Mouse (Mus musculus) olfactory bulb, adult 2 months (tissue): ENCODE results near the gene Higd2a.

Source experiments
- CTCF ChIP-seq: fragments of 200-500 bp; IDR thresholded peaks from 2 replicates; pipeline ENCODE4 v1.5.1; 2012; ENCODE audit warnings: low read depth, mild to moderate bottlenecking, low read length, moderate library complexity; ENCODE audit not compliant: insufficient read depth
- POLR2A ChIP-seq: fragments of 200-500 bp; IDR thresholded peaks from 2 replicates; pipeline ENCODE4 v1.6.1; 2012; ENCODE audit warnings: mild to moderate bottlenecking, low read depth, low read length, moderate library complexity; ENCODE audit not compliant: insufficient read depth

DNA sequence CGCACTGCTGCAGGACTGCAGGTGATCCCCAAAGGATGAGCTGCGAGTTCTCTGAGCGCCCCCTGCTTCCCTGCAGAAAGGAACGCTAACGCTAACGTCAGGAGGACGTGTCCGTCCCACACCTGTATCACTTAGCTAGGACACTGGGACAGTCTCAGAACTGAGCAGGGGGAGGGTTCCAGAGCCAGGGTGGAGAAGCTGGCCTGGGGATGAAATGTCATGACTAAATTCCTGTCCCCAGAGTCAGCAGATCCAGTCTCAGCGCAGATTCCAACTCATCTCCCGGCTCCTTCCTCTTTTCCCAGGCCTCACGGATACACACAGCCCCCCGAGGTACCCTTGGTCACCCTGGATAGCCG lies 20.6 kb downstream of the Higd2a start:
- TF ChIP-seq CTCF (no peak), POLR2A (no peak)
